Mouse (Mus musculus): Measurements from ENCODE around the gene Sprr2a3. TPM values are rescaled to one million over a fixed set of nuclear protein-coding genes. Genes with fewer than 3 reads are reported as not detected.

Sprr2a3 gene
- polyA plus RNA-seq, 1 experiment, result not detected

GRCm38 (mm10) chr3:92317384-92317783 is 32.2 kb downstream of the Sprr2a3 start:
- no peak for DNase-seq (ENCODE audit: low read depth in 1 of 2, low spot score in 2 of 2)
- no peaks in the 10 kb centered on the region for H3K36me3 ChIP-seq (ENCODE audit: control insufficient read depth, insufficient read depth, low read length)
- H3K27ac ChIP-seq (ENCODE audit: insufficient read depth, low read length), result no peak overlapping the region
- 79% methylated on average over 2 of the region's 2 CpGs for WGBS
- TF ChIP-seq POLR2A (IDR thresholded peaks at IDR 0.05; ENCODE audit: low read depth, low read length), result no peak
- no peak for TF ChIP-seq CTCF (IDR thresholded peaks at IDR 0.05; ENCODE audit: extremely low read depth, insufficient read depth, insufficient read length, insufficient replicate concordance)
- no peak overlapping the region for H3K4me3 ChIP-seq (ENCODE audit: extremely low read depth, insufficient read depth, insufficient read length)
- H3K27me3 ChIP-seq (ENCODE audit: control insufficient read depth, insufficient read depth, low read length), result no peaks in the 10 kb centered on the region
- no peaks in the 10 kb centered on the region for H3K4me1 ChIP-seq (ENCODE audit: control insufficient read depth, insufficient read depth, insufficient read length)

- no peak overlapping the region for H3K27ac ChIP-seq (ENCODE audit: insufficient read depth, low read length)
- no peak for DNase-seq (ENCODE audit: low read depth in 1 of 2, low spot score in 2 of 2)
- no peaks in the 10 kb centered on the region for H3K4me1 ChIP-seq (ENCODE audit: control insufficient read depth, insufficient read depth, insufficient read length)
- TF ChIP-seq CTCF (IDR thresholded peaks at IDR 0.05; ENCODE audit: extremely low read depth, insufficient read depth, insufficient read length, insufficient replicate concordance) (no peak), POLR2A (IDR thresholded peaks at IDR 0.05; ENCODE audit: low read depth, low read length) (no peak)
- WGBS, result 78% methylated on average over 1 of the region's 1 CpGs
- H3K36me3 ChIP-seq (ENCODE audit: control insufficient read depth, insufficient read depth, low read length), result no peaks in the 10 kb centered on the region
- no peaks in the 10 kb centered on the region for H3K27me3 ChIP-seq (ENCODE audit: control insufficient read depth, insufficient read depth, low read length)
- H3K4me3 ChIP-seq (ENCODE audit: extremely low read depth, insufficient read depth, insufficient read length), result no peak overlapping the region
Measured at GRCm38 (mm10) chr3:92336278-92336677, 51.1 kb downstream of the Sprr2a3 start.

- Histone ChIP-seq H3K36me3 (ENCODE audit: control insufficient read depth, insufficient read depth, low read length) (no peaks in the 10 kb centered on the region), H3K4me3 (ENCODE audit: extremely low read depth, insufficient read depth, insufficient read length) (no peak within 1 kb of the TSS), H3K27me3 (ENCODE audit: control insufficient read depth, insufficient read depth, low read length) (no peaks in the 10 kb centered on the region), H3K27ac (ENCODE audit: insufficient read depth, low read length) (no peak within 1 kb of the TSS), H3K4me1 (ENCODE audit: control insufficient read depth, insufficient read depth, insufficient read length) (no peaks in the 10 kb centered on the region)
- TF ChIP-seq POLR2A (IDR thresholded peaks at IDR 0.05; ENCODE audit: low read depth, low read length) (no peak), CTCF (IDR thresholded peaks at IDR 0.05; ENCODE audit: extremely low read depth, insufficient read depth, insufficient read length, insufficient replicate concordance) (no peak)
- 88% methylated on average over 5 of the region's 5 CpGs for WGBS
- no peak for DNase-seq (ENCODE audit: low read depth in 1 of 2, low spot score in 2 of 2)
Measured at GRCm38 (mm10) chr3:92338840-92339239, 53.6 kb downstream of the Sprr2a3 start, which contains the start of gene Sprr2d. Gene Sprr2d, plus strand, starts transcription at chr3:92339140.

Other genes with a start within 250 kb of the Sprr2a3 start
- 0.07 and 0.09 TPM in 2 replicates for gene Lor, start 202.3 kb upstream of the Sprr2a3 start, polyA plus RNA-seq (2012; rRNA removed)
- not detected in 2 replicates for gene Prr9, start 161.5 kb upstream of the Sprr2a3 start, polyA plus RNA-seq (2012; rRNA removed)
- not detected in 2 replicates for gene Lelp1, start 142.7 kb upstream of the Sprr2a3 start, polyA plus RNA-seq (2012; rRNA removed)
- not detected in 2 replicates for gene Sprr2a1, start 69.6 kb upstream of the Sprr2a3 start, polyA plus RNA-seq (2012; rRNA removed)
- gene Sprr2a2, start 69.5 kb upstream of the Sprr2a3 start, polyA plus RNA-seq (2012; rRNA removed), result 1.1 and 1.3 TPM in 2 replicates
- gene Sprr2b, start 31.2 kb downstream of the Sprr2a3 start, polyA plus RNA-seq (2012; rRNA removed), result not detected in 2 replicates
- gene Sprr2d, start 53.7 kb downstream of the Sprr2a3 start, polyA plus RNA-seq (2012; rRNA removed), result not detected in 2 replicates
- gene Sprr2e, start 66.7 kb downstream of the Sprr2a3 start, polyA plus RNA-seq (2012; rRNA removed), result not detected in 2 replicates
- not detected in 2 replicates for gene Sprr2f, start 79.8 kb downstream of the Sprr2a3 start, polyA plus RNA-seq (2012; rRNA removed)
- gene Sprr2h, start 100.3 kb downstream of the Sprr2a3 start, polyA plus RNA-seq (2012; rRNA removed), result not detected in 2 replicates
- not detected in 2 replicates for gene Sprr2i, start 122.6 kb downstream of the Sprr2a3 start, polyA plus RNA-seq (2012; rRNA removed)
- gene Sprr2j-ps, start 132.7 kb downstream of the Sprr2a3 start, polyA plus RNA-seq (2012; rRNA removed), result not detected in 2 replicates
- gene Gm9774, start 144.0 kb downstream of the Sprr2a3 start, polyA plus RNA-seq (2012; rRNA removed), result 3.5 and 6.0 TPM in 2 replicates
- gene Sprr2k, start 147.2 kb downstream of the Sprr2a3 start, polyA plus RNA-seq (2012; rRNA removed), result not detected in 2 replicates
- not detected in 2 replicates for gene Sprr1b, start 153.4 kb downstream of the Sprr2a3 start, polyA plus RNA-seq (2012; rRNA removed)
- gene Sprr3, start 173.3 kb downstream of the Sprr2a3 start, polyA plus RNA-seq (2012; rRNA removed), result not detected in 2 replicates
- gene Sprr1a, start 200.5 kb downstream of the Sprr2a3 start, polyA plus RNA-seq (2012; rRNA removed), result 0.15 TPM in 1 of 2 replicates, not detected in the other
- not detected in 2 replicates for gene Sprr4, start 215.1 kb downstream of the Sprr2a3 start, polyA plus RNA-seq (2012; rRNA removed)
- not detected in 2 replicates for gene 2310046K23Rik, start 249.1 kb downstream of the Sprr2a3 start, polyA plus RNA-seq (2012; rRNA removed)